Mouse (Mus musculus): ENCODE measurements around the gene U2af1. TPM values are rescaled to one million over a fixed set of nuclear protein-coding genes. Genes with fewer than 3 reads are reported as not detected.
"Not testable (repeated sequence)": the region's sequence is repeated elsewhere in the genome, so short reads cannot be mapped to it uniquely, and the experiment has no call there.

The U2af1 gene
- 162 and 167 TPM in 2 replicates for polyA plus RNA-seq (2014; fragmentation: Nextera tagmentation; extraction: Ambion mirVana)

DNA sequence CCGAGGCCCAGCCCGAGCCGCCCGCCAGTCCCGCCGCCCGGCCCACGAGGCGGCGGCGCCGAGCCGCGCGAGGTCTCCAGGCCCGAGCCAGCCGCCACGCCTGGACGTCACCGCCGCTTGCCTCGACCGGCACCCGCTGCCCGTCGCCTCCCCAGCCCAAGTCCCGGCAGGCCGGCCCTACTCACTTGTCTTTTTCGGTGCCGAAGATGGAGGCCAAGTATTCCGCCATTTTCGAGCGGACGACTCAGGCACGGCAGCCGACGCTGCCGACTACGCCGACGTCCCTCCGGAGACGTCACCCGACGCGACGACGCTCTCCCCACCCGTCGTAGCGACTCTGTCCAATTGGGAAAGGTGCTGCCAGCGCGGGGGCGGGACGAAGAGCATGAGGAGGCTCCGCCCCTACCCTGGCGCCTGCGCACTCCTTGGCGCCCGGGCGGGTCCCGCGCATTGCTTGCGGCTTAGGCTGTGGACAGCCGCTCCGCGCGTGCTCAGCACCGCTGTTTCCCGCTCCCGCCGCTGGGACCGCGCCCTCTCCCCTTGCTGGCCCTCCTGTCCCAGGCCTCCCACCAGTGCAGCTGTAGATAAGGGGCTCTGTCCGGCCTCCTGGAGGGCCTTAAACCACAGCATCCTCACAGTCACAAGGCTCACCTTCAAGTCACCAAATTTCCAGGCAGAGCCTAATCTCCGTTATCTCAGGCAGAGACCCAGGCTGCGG lies at the start of gene U2af1:
Gene U2af1 (minus strand): TSS at position 425 of the 718 bp plus-strand sequence.
- Histone ChIP-seq H3K27me3 (replicated peaks; ENCODE audit: control insufficient read depth, insufficient read depth, low read length) (no peaks in the 10 kb centered on the region), H3K9ac (ENCODE audit: low read length) (peak within 1 kb of the TSS; percentile 86), H3K4me1 (replicated peaks; ENCODE audit: control insufficient read depth, insufficient read depth, low read length) (peaks cover 11% of the 10 kb centered on the region), H3K27ac (ENCODE audit: low read depth) (peak within 1 kb of the TSS; percentile 82), H3K4me2 (ENCODE audit: low read length) (peak within 1 kb of the TSS; percentile 99), H3K9me3 (ENCODE audit: control insufficient read depth, low read length) (no peaks in the 10 kb centered on the region), H3K4me3 (ENCODE audit: low read depth, low read length) (peak within 1 kb of the TSS; percentile 99), H3K36me3 (ENCODE audit: control insufficient read depth, insufficient read depth, low read length) (peaks cover 35% of the 10 kb centered on the region)
- DNase-seq (ENCODE audit: low spot score) (peak; percentile 95), ATAC-seq (replicated peaks; ENCODE audit: low FRiP score, low TSS enrichment, low read depth) (peak; percentile 95)
- under 1% methylated on average over 77 of the region's 77 CpGs for WGBS

DNA sequence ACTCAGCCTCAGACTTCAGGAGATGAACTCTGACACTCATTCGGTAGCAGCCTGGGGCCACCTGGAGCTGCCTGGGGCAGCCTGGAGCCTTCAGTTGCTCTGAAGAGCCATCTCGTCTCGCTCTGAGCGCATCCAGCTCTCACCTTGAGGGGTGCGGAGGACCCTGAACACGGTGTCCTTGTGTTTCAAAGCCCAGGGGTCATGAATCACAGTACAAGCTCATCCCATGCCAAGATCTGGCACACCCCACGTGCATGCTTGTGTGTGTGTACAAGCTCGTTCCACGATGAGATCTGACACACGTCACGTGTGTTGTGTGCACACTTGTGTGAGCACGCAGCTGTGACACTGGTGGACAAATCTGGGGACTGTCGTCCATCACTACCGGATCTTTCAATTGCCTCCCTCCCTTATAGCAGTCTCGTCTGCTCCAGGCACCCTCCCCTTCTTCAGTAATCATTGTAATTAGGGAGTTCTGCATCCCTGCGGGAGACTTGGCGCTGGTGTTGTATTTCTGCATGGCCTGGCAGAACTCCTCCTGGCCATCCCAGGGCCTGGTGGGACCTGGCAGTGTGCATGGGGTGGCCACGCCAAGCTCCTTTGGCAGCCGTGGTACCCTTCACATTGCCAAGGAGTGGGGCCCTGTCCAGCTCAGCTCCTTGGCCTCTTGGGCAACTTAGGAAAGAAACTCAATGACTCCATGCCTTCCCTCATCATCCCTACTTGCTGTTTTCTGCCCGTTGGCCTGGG lies 46.8 kb upstream of the U2af1 start:
- no peak overlapping the region for H3K27ac ChIP-seq (ENCODE audit: low read depth)
- DNase-seq (ENCODE audit: low spot score) (no peak), ATAC-seq (replicated peaks; ENCODE audit: low FRiP score, low TSS enrichment, low read depth) (no peak)
- H3K27me3 ChIP-seq (replicated peaks; ENCODE audit: control insufficient read depth, insufficient read depth, low read length), result no peaks in the 10 kb centered on the region
- no peaks in the 10 kb centered on the region for H3K4me1 ChIP-seq (replicated peaks; ENCODE audit: control insufficient read depth, insufficient read depth, low read length)
- no peak overlapping the region for H3K9ac ChIP-seq (ENCODE audit: low read length)
- WGBS, result 75% methylated on average over 20 of the region's 20 CpGs
- no peaks in the 10 kb centered on the region for H3K36me3 ChIP-seq (ENCODE audit: control insufficient read depth, insufficient read depth, low read length)
- H3K4me2 ChIP-seq (ENCODE audit: low read length), result no peak overlapping the region
- no peaks in the 10 kb centered on the region for H3K9me3 ChIP-seq (ENCODE audit: control insufficient read depth, low read length)
- H3K4me3 ChIP-seq (ENCODE audit: low read depth, low read length), result no peak overlapping the region

DNA sequence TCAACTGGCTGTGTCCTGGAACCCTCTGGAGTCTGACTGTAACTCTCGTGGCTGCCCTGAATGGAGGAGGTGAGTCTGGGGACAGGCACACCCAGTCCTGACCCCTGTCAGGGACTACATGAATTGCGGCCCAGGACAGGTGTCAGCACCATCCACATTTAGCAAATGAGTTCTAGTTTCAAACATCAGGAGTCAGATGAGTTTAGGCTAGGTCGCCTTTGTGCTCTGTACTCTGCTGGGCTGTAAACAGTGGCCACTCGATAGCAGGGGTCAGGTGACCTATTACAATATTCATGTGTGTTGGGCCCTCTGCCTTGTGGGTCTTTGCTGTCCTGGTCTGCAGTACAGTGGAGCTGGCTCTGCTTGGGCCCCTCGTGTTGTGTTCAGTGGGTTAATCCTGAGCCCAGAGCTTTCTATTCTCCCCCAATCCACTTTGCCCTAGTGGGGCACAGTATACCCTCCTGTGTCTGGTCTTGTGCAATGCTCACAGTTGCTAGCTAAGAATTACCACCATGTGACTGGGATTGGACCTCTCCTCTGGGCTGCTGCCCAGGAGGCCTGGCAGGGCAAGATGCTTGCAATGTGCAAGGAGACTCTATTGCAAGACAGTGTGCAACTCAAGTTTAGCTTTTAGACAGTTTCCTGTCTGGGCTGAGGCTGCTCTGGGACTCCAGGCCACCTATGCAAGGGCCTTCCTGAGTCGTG lies 44.7 kb upstream of the U2af1 start:
- no peaks in the 10 kb centered on the region for H3K9me3 ChIP-seq (ENCODE audit: control insufficient read depth, low read length)
- no peak overlapping the region for H3K4me3 ChIP-seq (ENCODE audit: low read depth, low read length)
- 61% methylated on average over 6 of the region's 6 CpGs for WGBS
- H3K4me2 ChIP-seq (ENCODE audit: low read length), result no peak overlapping the region
- H3K9ac ChIP-seq (ENCODE audit: low read length), result no peak overlapping the region
- H3K27ac ChIP-seq (ENCODE audit: low read depth), result no peak overlapping the region
- H3K36me3 ChIP-seq (ENCODE audit: control insufficient read depth, insufficient read depth, low read length), result no peaks in the 10 kb centered on the region
- no peaks in the 10 kb centered on the region for H3K4me1 ChIP-seq (replicated peaks; ENCODE audit: control insufficient read depth, insufficient read depth, low read length)
- no peaks in the 10 kb centered on the region for H3K27me3 ChIP-seq (replicated peaks; ENCODE audit: control insufficient read depth, insufficient read depth, low read length)
- DNase-seq (ENCODE audit: low spot score) (no peak), ATAC-seq (replicated peaks; ENCODE audit: low FRiP score, low TSS enrichment, low read depth) (no peak)

DNA sequence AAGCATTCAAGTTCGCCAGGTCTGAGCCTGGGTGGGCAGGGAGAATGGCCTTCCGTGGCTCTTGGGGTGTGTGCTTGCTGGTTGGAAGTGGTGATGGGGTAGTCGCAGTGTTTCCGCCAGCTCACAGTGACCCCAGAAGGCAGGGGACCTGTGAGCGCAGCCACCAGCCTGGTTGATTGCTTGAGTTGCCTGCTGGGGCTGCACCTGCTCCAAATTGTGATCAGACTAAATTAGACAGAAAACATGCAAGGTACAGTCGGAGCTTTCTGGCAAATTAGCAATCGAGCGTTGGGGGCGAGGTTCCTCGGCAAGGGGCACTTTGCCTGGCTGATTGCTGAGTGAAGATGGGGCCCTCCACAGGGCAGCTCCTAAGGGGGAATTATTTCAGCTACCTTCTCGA lies 39.7 kb upstream of the U2af1 start:
- Histone ChIP-seq H3K27ac (ENCODE audit: low read depth) (no peak overlapping the region), H3K27me3 (replicated peaks; ENCODE audit: control insufficient read depth, insufficient read depth, low read length) (no peaks in the 10 kb centered on the region), H3K36me3 (ENCODE audit: control insufficient read depth, insufficient read depth, low read length) (no peaks in the 10 kb centered on the region), H3K9me3 (ENCODE audit: control insufficient read depth, low read length) (no peaks in the 10 kb centered on the region), H3K9ac (ENCODE audit: low read length) (no peak overlapping the region), H3K4me3 (ENCODE audit: low read depth, low read length) (no peak overlapping the region), H3K4me1 (replicated peaks; ENCODE audit: control insufficient read depth, insufficient read depth, low read length) (peaks cover 5% of the 10 kb centered on the region; the same call in 1 of the 2 replicates), H3K4me2 (ENCODE audit: low read length) (no peak overlapping the region)
- 76% methylated on average over 11 of the region's 11 CpGs for WGBS
- no peak for DNase-seq (ENCODE audit: low spot score)
- ATAC-seq (replicated peaks; ENCODE audit: low FRiP score, low TSS enrichment, low read depth), result no peak

DNA sequence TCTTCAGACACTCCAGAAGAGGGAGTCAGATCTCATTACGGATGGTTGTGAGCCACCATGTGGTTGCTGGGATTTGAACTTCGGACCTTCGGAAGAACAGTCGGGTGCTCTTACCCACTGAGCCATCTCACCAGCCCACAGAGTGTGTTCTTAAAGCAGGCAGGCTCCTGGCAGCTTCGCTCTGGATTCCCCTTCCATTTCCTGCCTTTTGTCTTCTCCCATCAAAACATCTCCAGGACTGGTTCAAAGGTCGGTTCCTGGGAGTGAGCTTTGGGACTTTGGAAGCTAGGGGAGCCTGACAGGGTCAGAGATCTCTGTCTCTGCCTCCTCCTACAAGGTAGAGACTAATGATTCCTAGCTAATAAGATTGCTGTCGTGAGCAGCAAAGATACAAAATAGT lies 36.7 kb upstream of the U2af1 start:
- H3K9me3 ChIP-seq (ENCODE audit: control insufficient read depth, low read length); H3K4me2 ChIP-seq (ENCODE audit: low read length); ATAC-seq (replicated peaks; ENCODE audit: low FRiP score, low TSS enrichment, low read depth); DNase-seq (ENCODE audit: low spot score); H3K36me3 ChIP-seq (ENCODE audit: control insufficient read depth, insufficient read depth, low read length); H3K9ac ChIP-seq (ENCODE audit: low read length); H3K4me3 ChIP-seq (ENCODE audit: low read depth, low read length); H3K27me3 ChIP-seq (replicated peaks; ENCODE audit: control insufficient read depth, insufficient read depth, low read length); H3K27ac ChIP-seq (ENCODE audit: low read depth): not testable (repeated sequence)
- 80% methylated on average over 7 of the region's 7 CpGs for WGBS
- peaks cover 13% of the 10 kb centered on the region; the same call in 1 of the 2 replicates for H3K4me1 ChIP-seq (replicated peaks; ENCODE audit: control insufficient read depth, insufficient read depth, low read length)

DNA sequence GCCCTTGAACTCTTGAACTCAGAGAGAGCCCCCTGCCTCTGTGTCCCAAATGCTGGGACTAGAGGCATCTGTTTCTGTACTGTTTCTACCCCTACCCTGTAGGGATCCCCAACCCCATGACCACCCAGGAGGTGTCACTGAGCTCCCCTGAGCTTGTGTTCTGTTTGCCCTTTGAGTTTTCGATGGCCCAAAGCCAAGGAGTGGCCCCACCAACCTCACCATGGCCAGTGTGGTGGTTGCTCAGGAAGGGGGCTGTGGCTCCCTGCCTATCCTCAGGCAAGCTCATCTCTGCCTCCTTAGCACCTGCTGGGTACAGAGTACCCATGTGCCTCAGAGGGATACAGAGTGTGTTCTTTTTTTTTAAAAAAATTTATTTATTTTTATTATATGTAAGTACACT lies 36.3 kb upstream of the U2af1 start:
- Histone ChIP-seq H3K36me3 (ENCODE audit: control insufficient read depth, insufficient read depth, low read length) (no peaks in the 10 kb centered on the region), H3K4me3 (ENCODE audit: low read depth, low read length) (no peak overlapping the region), H3K9ac (ENCODE audit: low read length) (no peak overlapping the region), H3K4me1 (replicated peaks; ENCODE audit: control insufficient read depth, insufficient read depth, low read length) (peaks cover 13% of the 10 kb centered on the region; the same call in 1 of the 2 replicates), H3K27ac (ENCODE audit: low read depth) (no peak overlapping the region), H3K9me3 (ENCODE audit: control insufficient read depth, low read length) (no peaks in the 10 kb centered on the region), H3K27me3 (replicated peaks; ENCODE audit: control insufficient read depth, insufficient read depth, low read length) (no peaks in the 10 kb centered on the region), H3K4me2 (ENCODE audit: low read length) (no peak overlapping the region)
- ATAC-seq (replicated peaks; ENCODE audit: low FRiP score, low TSS enrichment, low read depth), result no peak
- no peak for DNase-seq (ENCODE audit: low spot score)
- 88% methylated on average over 1 of the region's 1 CpGs for WGBS

DNA sequence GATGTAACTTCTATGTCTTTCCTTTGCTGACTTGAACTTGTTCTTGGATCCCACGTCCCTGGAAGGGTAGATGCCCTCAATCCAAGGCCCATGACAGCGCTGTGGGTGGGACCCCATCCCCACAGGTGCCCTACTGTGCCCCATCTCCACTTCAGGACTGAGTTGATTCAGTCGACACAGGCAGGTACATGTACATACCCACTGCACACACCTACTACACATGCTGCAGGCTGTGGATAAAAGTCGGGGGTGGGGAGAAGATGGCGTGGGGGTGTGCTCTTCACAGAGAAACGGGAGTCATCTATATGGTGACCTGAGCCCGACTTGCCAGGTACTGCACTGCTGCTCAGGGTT lies 35.3 kb upstream of the U2af1 start:
- peaks cover 13% of the 10 kb centered on the region; the same call in 1 of the 2 replicates for H3K4me1 ChIP-seq (replicated peaks; ENCODE audit: control insufficient read depth, insufficient read depth, low read length)
- peak; percentile 31 for ATAC-seq (replicated peaks; ENCODE audit: low FRiP score, low TSS enrichment, low read depth)
- H3K27ac ChIP-seq (ENCODE audit: low read depth), result no peak overlapping the region
- DNase-seq (ENCODE audit: low spot score), result no peak
- H3K4me2 ChIP-seq (ENCODE audit: low read length), result no peak overlapping the region
- WGBS, result 63% methylated on average over 7 of the region's 7 CpGs
- H3K9me3 ChIP-seq (ENCODE audit: control insufficient read depth, low read length), result no peaks in the 10 kb centered on the region
- H3K27me3 ChIP-seq (replicated peaks; ENCODE audit: control insufficient read depth, insufficient read depth, low read length), result no peaks in the 10 kb centered on the region
- no peak overlapping the region for H3K4me3 ChIP-seq (ENCODE audit: low read depth, low read length)
- no peaks in the 10 kb centered on the region for H3K36me3 ChIP-seq (ENCODE audit: control insufficient read depth, insufficient read depth, low read length)
- H3K9ac ChIP-seq (ENCODE audit: low read length), result no peak overlapping the region

DNA sequence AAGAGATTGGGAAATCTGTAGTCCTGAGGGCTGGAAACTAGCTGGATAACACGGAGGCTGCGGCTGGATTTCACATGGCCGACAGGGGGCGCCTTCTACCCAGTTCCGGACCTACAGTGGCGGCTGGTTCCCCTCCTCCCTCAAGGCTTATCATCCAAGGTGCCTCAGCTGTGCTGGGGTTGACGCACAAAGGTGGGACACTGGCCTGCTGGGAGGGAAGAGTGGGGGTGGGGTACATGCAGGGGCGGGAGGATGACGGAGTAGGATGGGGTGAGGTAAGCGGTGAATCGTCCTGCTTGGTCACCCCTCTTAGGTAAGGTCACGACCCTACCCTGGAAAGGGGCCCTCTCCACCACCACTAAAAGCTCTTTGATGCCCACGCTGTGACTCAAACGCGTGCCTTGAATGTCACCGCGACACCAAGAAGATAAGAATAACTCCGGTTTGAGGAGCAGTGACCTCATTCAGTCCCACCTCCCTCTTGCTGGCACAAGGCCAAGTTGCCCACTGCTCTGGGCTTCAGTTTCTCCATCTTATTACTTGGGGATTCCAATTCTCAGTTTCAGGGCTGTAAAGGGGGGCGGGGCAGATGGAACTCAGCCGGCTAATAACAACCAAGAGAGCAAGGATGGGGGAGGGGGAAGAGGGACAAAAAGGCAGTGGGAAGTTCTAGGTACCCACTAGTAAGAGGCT lies 34.8 kb upstream of the U2af1 start:
- H3K27me3 ChIP-seq (replicated peaks; ENCODE audit: control insufficient read depth, insufficient read depth, low read length), result no peaks in the 10 kb centered on the region
- no peaks in the 10 kb centered on the region for H3K36me3 ChIP-seq (ENCODE audit: control insufficient read depth, insufficient read depth, low read length)
- peak; percentile 87 for DNase-seq (ENCODE audit: low spot score)
- H3K9ac ChIP-seq (ENCODE audit: low read length), result no peak overlapping the region
- 5% methylated on average over 20 of the region's 20 CpGs for WGBS
- H3K4me1 ChIP-seq (replicated peaks; ENCODE audit: control insufficient read depth, insufficient read depth, low read length), result peaks cover 13% of the 10 kb centered on the region; the same call in 1 of the 2 replicates
- H3K4me2 ChIP-seq (ENCODE audit: low read length), result peak overlapping the region; percentile 44
- ATAC-seq (replicated peaks; ENCODE audit: low FRiP score, low TSS enrichment, low read depth), result peak; percentile 81
- H3K27ac ChIP-seq (ENCODE audit: low read depth), result no peak overlapping the region
- no peak overlapping the region; the same call in 1 of the 2 replicates for H3K4me3 ChIP-seq (ENCODE audit: low read depth, low read length)
- H3K9me3 ChIP-seq (ENCODE audit: control insufficient read depth, low read length), result no peaks in the 10 kb centered on the region

All from intestine, embryonic 14.5 days (tissue).